Mouse (Mus musculus) kidney, postnatal 25 days (tissue): ENCODE measurements at regions not wholly inside any gene's neighbourhood (a gene's known extent, or its start where the extent isn't known, plus 50 kb on each side); places are given as distances from the start of the nearest gene placed in this dataset.
A peak's percentile ranks its signal among the peaks of the same experiment; 100 is the strongest.
"Not testable (repeated sequence)": the region's sequence is repeated elsewhere in the genome, so short reads cannot be mapped to it uniquely, and the experiment has no call there.

Source experiments
- DNase-seq, 2 experiments: peaks; one replicate each; pipeline ENCODE4 v3.0.0; 2021; ENCODE audit warnings: mixed read lengths in 2 of 2

GRCm38 (mm10) chr1:154024301-154024700 is 124.3 kb upstream of the Teddm2 start:
- DNase-seq = no peak

- no peak for DNase-seq
Observed at GRCm38 (mm10) chr1:154027303-154027702, 127.3 kb upstream of the Teddm2 start.

- no peak for DNase-seq
Observed at GRCm38 (mm10) chr1:154029826-154030225, 129.8 kb upstream of the Teddm2 start.

- DNase-seq = peak; percentile 82 to 87
Observed at GRCm38 (mm10) chr1:154032669-154033099, 132.7 kb upstream of the Teddm2 start.

GRCm38 (mm10) chr1:154033958-154034606 is 134.1 kb upstream of the Teddm2 start:
- DNase-seq = peak; percentile 44 to 81

GRCm38 (mm10) chr1:154036729-154037270 is 136.8 kb upstream of the Teddm2 start:
- peak in 1 of 2 experiments; percentile 35 for DNase-seq

GRCm38 (mm10) chr1:154038241-154038640 is 138.2 kb upstream of the Teddm2 start:
- DNase-seq = no peak

- DNase-seq = no peak
Observed at GRCm38 (mm10) chr1:154040907-154041306, 140.9 kb upstream of the Teddm2 start.

- DNase-seq = no peak
Observed at GRCm38 (mm10) chr1:154042956-154043355, 142.9 kb upstream of the Teddm2 start.

GRCm38 (mm10) chr1:154044712-154045111 is 144.7 kb upstream of the Teddm2 start:
- DNase-seq = no peak

- no peak for DNase-seq
Observed at GRCm38 (mm10) chr1:154045951-154046350, 145.9 kb upstream of the Teddm2 start.

GRCm38 (mm10) chr1:154053641-154054040 is 147.3 kb upstream of the Zfp648 start:
- no peak for DNase-seq

GRCm38 (mm10) chr1:154054874-154055273 is 146.1 kb upstream of the Zfp648 start:
- no peak for DNase-seq

GRCm38 (mm10) chr1:154061397-154061796 is 139.6 kb upstream of the Zfp648 start:
- not testable (repeated sequence) for DNase-seq

- no peak for DNase-seq
Observed at GRCm38 (mm10) chr1:154061851-154062250, 139.1 kb upstream of the Zfp648 start.

GRCm38 (mm10) chr1:154062666-154063065 is 138.3 kb upstream of the Zfp648 start:
- no peak for DNase-seq

GRCm38 (mm10) chr1:154064633-154065032 is 136.4 kb upstream of the Zfp648 start:
- DNase-seq = no peak

GRCm38 (mm10) chr1:154065336-154066329 is 135.4 kb upstream of the Zfp648 start:
- DNase-seq = peak; percentile 21 to 65

GRCm38 (mm10) chr1:154067856-154068255 is 133.1 kb upstream of the Zfp648 start:
- no peak for DNase-seq

GRCm38 (mm10) chr1:154074270-154074669 is 126.7 kb upstream of the Zfp648 start:
- DNase-seq = no peak

GRCm38 (mm10) chr1:154076684-154077475 is 124.1 kb upstream of the Zfp648 start:
- no peak for DNase-seq
